Mouse (Mus musculus) heart, postnatal 4 days (tissue): ENCODE measurements around the gene Gm42742. TPM values are rescaled to one million over a fixed set of nuclear protein-coding genes. Genes with fewer than 3 reads are reported as not detected.

Experiments
- DNase-seq: peaks from one replicate; pipeline ENCODE4 v3.0.0; 2021
- total RNA-seq, 2 experiments: library from RNA; stranded (reverse); gene quantifications; 2 replicates each; pipeline ENCODE4 v1.2.3; 2021

Gene Gm42742
- total RNA-seq, 2 experiments from 2014 or later: 10.0 to 18.2 TPM

- no peak for DNase-seq
Measured at GRCm38 (mm10) chr7:127020031-127020430, 866 bp downstream of the Gm42742 start.

GRCm38 (mm10) chr7:127019306-127019960 lies 1.5 kb downstream of the Gm42742 start:
- DNase-seq: no peak

GRCm38 (mm10) chr7:127018416-127019305 lies 2.2 kb downstream of the Gm42742 start:
- DNase-seq: no peak

- no peak for DNase-seq
Measured at GRCm38 (mm10) chr7:127017950-127018345, 2.9 kb downstream of the Gm42742 start.

GRCm38 (mm10) chr7:127016971-127017949 lies 3.6 kb downstream of the Gm42742 start, which contains the start of gene Pagr1a:
Gene Pagr1a (minus strand): TSS chr7:127017352.
- peak; percentile 98 for DNase-seq

GRCm38 (mm10) chr7:127016486-127016938 lies 4.4 kb downstream of the Gm42742 start:
- peak; percentile 64 for DNase-seq

GRCm38 (mm10) chr7:127016481-127016485 lies 4.6 kb downstream of the Gm42742 start, which contains the start of gene Pagr1b:
Gene Pagr1b (minus strand): TSS chr7:127016484.
- no peak for DNase-seq

GRCm38 (mm10) chr7:127016081-127016480 lies 4.8 kb downstream of the Gm42742 start:
- peak; percentile 43 for DNase-seq

GRCm38 (mm10) chr7:127014993-127015392 lies 5.9 kb downstream of the Gm42742 start:
- DNase-seq: no peak

GRCm38 (mm10) chr7:127014320-127014719 lies 6.6 kb downstream of the Gm42742 start, which contains the start of gene Mvp:
Gene Mvp (minus strand): TSS chr7:127014621.
- peak; percentile 72 for DNase-seq

- no peak for DNase-seq
Measured at GRCm38 (mm10) chr7:127013385-127013784, 7.5 kb downstream of the Gm42742 start.

- no peak for DNase-seq
Measured at GRCm38 (mm10) chr7:127012845-127013244, 8.1 kb downstream of the Gm42742 start.

- no peak for DNase-seq
Measured at GRCm38 (mm10) chr7:127012374-127012773, 8.5 kb downstream of the Gm42742 start.

GRCm38 (mm10) chr7:127011717-127012116 lies 9.2 kb downstream of the Gm42742 start:
- DNase-seq: no peak

GRCm38 (mm10) chr7:127011051-127011450 lies 9.8 kb downstream of the Gm42742 start:
- no peak for DNase-seq

- DNase-seq: no peak
Measured at GRCm38 (mm10) chr7:127009307-127010085, 11.4 kb downstream of the Gm42742 start.

GRCm38 (mm10) chr7:127008239-127009019 lies 12.5 kb downstream of the Gm42742 start:
- peak; percentile 77 for DNase-seq

GRCm38 (mm10) chr7:127007313-127008024 lies 13.4 kb downstream of the Gm42742 start:
- DNase-seq: no peak

GRCm38 (mm10) chr7:127004122-127004875 lies 16.6 kb downstream of the Gm42742 start:
- DNase-seq: no peak

GRCm38 (mm10) chr7:127003620-127004019 lies 17.3 kb downstream of the Gm42742 start:
- DNase-seq: no peak
